Mouse (Mus musculus): ENCODE data around the gene Pmepa1. TPM values are rescaled to one million over a fixed set of nuclear protein-coding genes. Genes with fewer than 3 reads are reported as not detected.
A peak's percentile ranks its signal among the peaks of the same experiment; 100 is the strongest.

Pmepa1 gene
- total RNA-seq, 2 experiments from 2014 or later, result 20.0 to 24.4 TPM

- no peak for TF ChIP-seq CTCF (IDR thresholded peaks at IDR 0.05)
Measured at GRCm38 (mm10) chr2:173212227-173212626, 64.1 kb downstream of the Pmepa1 start.

GRCm38 (mm10) chr2:173209091-173209815, 67.1 kb downstream of the Pmepa1 start:
- DNase-seq, result no peak

More at GRCm38 (mm10) chr2:173212227-173212626, 64.1 kb downstream of the Pmepa1 start:
- Histone ChIP-seq H3K27ac (no peak overlapping the region), H3K4me3 (no peak overlapping the region)
- intact Hi-C loops (cut with DNase I), result no loop called here
- DNase-seq, result no peak

GRCm38 (mm10) chr2:173207051-173207450, 69.3 kb downstream of the Pmepa1 start:
- no peak for TF ChIP-seq CTCF (IDR thresholded peaks at IDR 0.05)
- H3K4me3 ChIP-seq, result no peak overlapping the region
- no peak for DNase-seq
- intact Hi-C loops (cut with DNase I), result no loop called here
- no peak overlapping the region for H3K27ac ChIP-seq

More at GRCm38 (mm10) chr2:173209091-173209815, 67.1 kb downstream of the Pmepa1 start:
- Histone ChIP-seq H3K27ac (no peak overlapping the region), H3K4me3 (no peak overlapping the region)
- no peak for TF ChIP-seq CTCF (IDR thresholded peaks at IDR 0.05)
- intact Hi-C loops (cut with DNase I), result no loop called here

GRCm38 (mm10) chr2:173205563-173206099, 70.7 kb downstream of the Pmepa1 start:
- intact Hi-C loops (cut with DNase I), result no loop called here
- no peak overlapping the region for H3K4me3 ChIP-seq
- no peak for DNase-seq
- H3K27ac ChIP-seq, result no peak overlapping the region
- no peak for TF ChIP-seq CTCF (IDR thresholded peaks at IDR 0.05)

GRCm38 (mm10) chr2:173204671-173205070, 71.7 kb downstream of the Pmepa1 start:
- DNase-seq, result no peak
- intact Hi-C loops (cut with DNase I), result no loop called here
- Histone ChIP-seq H3K4me3 (no peak overlapping the region), H3K27ac (no peak overlapping the region)
- no peak for TF ChIP-seq CTCF (IDR thresholded peaks at IDR 0.05)

GRCm38 (mm10) chr2:173203726-173204125, 72.6 kb downstream of the Pmepa1 start:
- Histone ChIP-seq H3K4me3 (no peak overlapping the region), H3K27ac (no peak overlapping the region)
- intact Hi-C loops (cut with DNase I), result no loop called here
- DNase-seq, result no peak
- TF ChIP-seq CTCF (IDR thresholded peaks at IDR 0.05), result no peak

- Histone ChIP-seq H3K4me3 (no peak overlapping the region), H3K27ac (no peak overlapping the region)
- intact Hi-C loops (cut with DNase I), result no loop called here
- no peak for DNase-seq
- TF ChIP-seq CTCF (IDR thresholded peaks at IDR 0.05), result no peak
Measured at GRCm38 (mm10) chr2:173202924-173203689, 73.2 kb downstream of the Pmepa1 start.

GRCm38 (mm10) chr2:173194796-173195195, 81.5 kb downstream of the Pmepa1 start:
- DNase-seq, result no peak
- H3K27ac ChIP-seq, result no peak overlapping the region
- intact Hi-C loops (cut with DNase I), result no loop called here
- TF ChIP-seq CTCF (IDR thresholded peaks at IDR 0.05), result no peak
- H3K4me3 ChIP-seq, result no peak overlapping the region

- no peak for DNase-seq
- Histone ChIP-seq H3K27ac (no peak overlapping the region), H3K4me3 (no peak overlapping the region)
- intact Hi-C loops (cut with DNase I), result loop anchor here (2.0 kb wide), 1 partner anchor 265 kb away; no protein-coding TSS in a partner anchor
- no peak for TF ChIP-seq CTCF (IDR thresholded peaks at IDR 0.05)
Measured at GRCm38 (mm10) chr2:173187182-173187855, 89.0 kb downstream of the Pmepa1 start.

- TF ChIP-seq CTCF (IDR thresholded peaks at IDR 0.05), result peak; percentile 98; the same call in 1 of the 2 replicates
- no peak overlapping the region for H3K27ac ChIP-seq
- H3K4me3 ChIP-seq, result no peak overlapping the region
- intact Hi-C loops (cut with DNase I), result loop anchor here (1.0 to 2.0 kb wide), 3 partner anchors 267 to 376 kb away; no protein-coding TSS in a partner anchor
- peak; percentile 88 for DNase-seq
Measured at GRCm38 (mm10) chr2:173186047-173186943, 90.0 kb downstream of the Pmepa1 start.

- no peak for DNase-seq
- no peak for TF ChIP-seq CTCF (IDR thresholded peaks at IDR 0.05)
- intact Hi-C loops (cut with DNase I), result loop anchor here (2.0 kb wide), 1 partner anchor 20 kb away; no protein-coding TSS in a partner anchor
- H3K4me3 ChIP-seq, result no peak overlapping the region
- H3K27ac ChIP-seq, result no peak overlapping the region
Measured at GRCm38 (mm10) chr2:173185282-173185681, 91.1 kb downstream of the Pmepa1 start.

All from gastrocnemius, adult 2 months (tissue).